Mouse (Mus musculus): Measurements from ENCODE around the gene Slc35a3. TPM values are rescaled to one million over a fixed set of nuclear protein-coding genes. Genes with fewer than 3 reads are reported as not detected.
A peak's percentile ranks its signal among the peaks of the same experiment; 100 is the strongest.
"Not testable (repeated sequence)": the region's sequence is repeated elsewhere in the genome, so short reads cannot be mapped to it uniquely, and the experiment has no call there.

The Slc35a3 gene
- polyA plus RNA-seq, 1 experiment, result 20.1 TPM

GRCm38 (mm10) chr3:116661288-116661869 is 51.3 kb downstream of the Slc35a3 start:
- Histone ChIP-seq H3K4me1 (ENCODE audit: control insufficient read depth, insufficient read depth, low read length) (peaks cover 3% of the 10 kb centered on the region), H3K27ac (ENCODE audit: control insufficient read depth, insufficient read depth, low read depth, low read length) (peak overlapping the region; percentile 95), H3K27me3 (ENCODE audit: control insufficient read depth, insufficient read depth, low read length) (no peaks in the 10 kb centered on the region), H3K4me3 (ENCODE audit: control insufficient read depth, low read depth, low read length) (peak overlapping the region; percentile 91), H3K36me3 (ENCODE audit: control insufficient read depth, insufficient read depth, low read length) (no peaks in the 10 kb centered on the region)
- TF ChIP-seq CTCF (IDR thresholded peaks at IDR 0.05; ENCODE audit: control insufficient read depth, insufficient read depth, insufficient replicate concordance, low read depth, low read length), result no peak
- no peak for TF ChIP-seq POLR2A (IDR thresholded peaks at IDR 0.05; ENCODE audit: control insufficient read depth, low read depth, low read length)

GRCm38 (mm10) chr3:116659856-116660430 is 52.7 kb downstream of the Slc35a3 start:
- peak overlapping the region; percentile 26 for H3K4me3 ChIP-seq (ENCODE audit: control insufficient read depth, low read depth, low read length)
- H3K36me3 ChIP-seq (ENCODE audit: control insufficient read depth, insufficient read depth, low read length), result no peaks in the 10 kb centered on the region
- H3K27me3 ChIP-seq (ENCODE audit: control insufficient read depth, insufficient read depth, low read length), result no peaks in the 10 kb centered on the region
- H3K4me1 ChIP-seq (ENCODE audit: control insufficient read depth, insufficient read depth, low read length), result peaks cover 3% of the 10 kb centered on the region
- no peak overlapping the region for H3K27ac ChIP-seq (ENCODE audit: control insufficient read depth, insufficient read depth, low read depth, low read length)
- TF ChIP-seq POLR2A (IDR thresholded peaks at IDR 0.05; ENCODE audit: control insufficient read depth, low read depth, low read length), result no peak

- TF ChIP-seq POLR2A (IDR thresholded peaks at IDR 0.05; ENCODE audit: control insufficient read depth, low read depth, low read length), result no peak
- no peak overlapping the region; the same call in 1 of the 2 replicates for H3K4me3 ChIP-seq (ENCODE audit: control insufficient read depth, low read depth, low read length)
- no peaks in the 10 kb centered on the region for H3K27me3 ChIP-seq (ENCODE audit: control insufficient read depth, insufficient read depth, low read length)
- no peak overlapping the region for H3K27ac ChIP-seq (ENCODE audit: control insufficient read depth, insufficient read depth, low read depth, low read length)
- peaks cover 3% of the 10 kb centered on the region for H3K4me1 ChIP-seq (ENCODE audit: control insufficient read depth, insufficient read depth, low read length)
- H3K36me3 ChIP-seq (ENCODE audit: control insufficient read depth, insufficient read depth, low read length), result no peaks in the 10 kb centered on the region
Observed at GRCm38 (mm10) chr3:116658928-116659565, 53.6 kb downstream of the Slc35a3 start.

- Histone ChIP-seq H3K27ac (ENCODE audit: control insufficient read depth, insufficient read depth, low read depth, low read length) (no peak overlapping the region), H3K4me3 (ENCODE audit: control insufficient read depth, low read depth, low read length) (no peak overlapping the region), H3K4me1 (ENCODE audit: control insufficient read depth, insufficient read depth, low read length) (peaks cover 3% of the 10 kb centered on the region), H3K36me3 (ENCODE audit: control insufficient read depth, insufficient read depth, low read length) (no peaks in the 10 kb centered on the region), H3K27me3 (ENCODE audit: control insufficient read depth, insufficient read depth, low read length) (no peaks in the 10 kb centered on the region)
- TF ChIP-seq CTCF (IDR thresholded peaks at IDR 0.05; ENCODE audit: control insufficient read depth, insufficient read depth, insufficient replicate concordance, low read depth, low read length) (no peak), POLR2A (IDR thresholded peaks at IDR 0.05; ENCODE audit: control insufficient read depth, low read depth, low read length) (no peak)
Observed at GRCm38 (mm10) chr3:116656184-116656965, 56.3 kb downstream of the Slc35a3 start.

GRCm38 (mm10) chr3:116654051-116654450 is 58.6 kb downstream of the Slc35a3 start:
- not testable (repeated sequence) for H3K4me3 ChIP-seq (ENCODE audit: control insufficient read depth, low read depth, low read length); H3K36me3 ChIP-seq (ENCODE audit: control insufficient read depth, insufficient read depth, low read length); H3K4me1 ChIP-seq (ENCODE audit: control insufficient read depth, insufficient read depth, low read length); H3K27ac ChIP-seq (ENCODE audit: control insufficient read depth, insufficient read depth, low read depth, low read length); H3K27me3 ChIP-seq (ENCODE audit: control insufficient read depth, insufficient read depth, low read length)

GRCm38 (mm10) chr3:116653278-116653945 is 59.2 kb downstream of the Slc35a3 start:
- no peaks in the 10 kb centered on the region for H3K36me3 ChIP-seq (ENCODE audit: control insufficient read depth, insufficient read depth, low read length)
- H3K27me3 ChIP-seq (ENCODE audit: control insufficient read depth, insufficient read depth, low read length), result no peaks in the 10 kb centered on the region
- no peak overlapping the region for H3K4me3 ChIP-seq (ENCODE audit: control insufficient read depth, low read depth, low read length)
- H3K4me1 ChIP-seq (ENCODE audit: control insufficient read depth, insufficient read depth, low read length), result no peaks in the 10 kb centered on the region; the same call in 1 of the 2 replicates
- no peak overlapping the region for H3K27ac ChIP-seq (ENCODE audit: control insufficient read depth, insufficient read depth, low read depth, low read length)
- TF ChIP-seq CTCF (IDR thresholded peaks at IDR 0.05; ENCODE audit: control insufficient read depth, insufficient read depth, insufficient replicate concordance, low read depth, low read length), result no peak
- TF ChIP-seq POLR2A (IDR thresholded peaks at IDR 0.05; ENCODE audit: control insufficient read depth, low read depth, low read length), result no peak

GRCm38 (mm10) chr3:116652033-116652446 is 60.6 kb downstream of the Slc35a3 start:
- H3K4me1 ChIP-seq (ENCODE audit: control insufficient read depth, insufficient read depth, low read length), result no peaks in the 10 kb centered on the region; the same call in 1 of the 2 replicates
- no peak for TF ChIP-seq CTCF (IDR thresholded peaks at IDR 0.05; ENCODE audit: control insufficient read depth, insufficient read depth, insufficient replicate concordance, low read depth, low read length)
- no peak for TF ChIP-seq POLR2A (IDR thresholded peaks at IDR 0.05; ENCODE audit: control insufficient read depth, low read depth, low read length)

More at GRCm38 (mm10) chr3:116652033-116652446, 60.6 kb downstream of the Slc35a3 start:
- no peaks in the 10 kb centered on the region for H3K36me3 ChIP-seq (ENCODE audit: control insufficient read depth, insufficient read depth, low read length)
- no peak overlapping the region; the same call in 1 of the 2 replicates for H3K27ac ChIP-seq (ENCODE audit: control insufficient read depth, insufficient read depth, low read depth, low read length)
- no peak overlapping the region for H3K4me3 ChIP-seq (ENCODE audit: control insufficient read depth, low read depth, low read length)
- no peaks in the 10 kb centered on the region for H3K27me3 ChIP-seq (ENCODE audit: control insufficient read depth, insufficient read depth, low read length)

Measured in testis, adult 2 months (tissue).